Mouse (Mus musculus): ENCODE measurements at regions not wholly inside any gene's neighbourhood (a gene's known extent, or its start where the extent isn't known, plus 50 kb on each side); places are given as distances from the start of the nearest gene placed in this dataset.

DNA sequence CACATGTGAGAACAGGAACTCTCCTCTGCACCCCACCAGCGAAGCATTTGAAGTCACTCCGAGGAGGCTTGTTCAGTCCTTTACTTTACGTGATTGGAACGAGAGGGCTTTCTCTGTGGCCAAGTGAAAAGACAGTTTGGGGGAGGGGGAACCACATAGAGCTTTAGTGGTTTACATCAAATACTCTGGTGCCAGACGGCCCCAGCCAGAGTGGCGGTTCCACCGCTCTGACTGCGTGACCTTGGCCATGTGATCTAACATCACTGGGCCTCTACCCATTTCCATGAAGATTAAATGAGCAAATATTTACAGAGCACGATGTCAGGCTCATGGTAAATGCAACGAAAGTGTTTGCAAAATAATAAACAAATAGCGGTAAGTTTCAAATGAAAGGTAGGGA, 121.6 kb downstream of the Ddx1 start:
- H3K9ac ChIP-seq (ENCODE audit: insufficient read depth, low read depth, low read length, poor library complexity, severe bottlenecking), result no peak overlapping the region
- in situ Hi-C loops (cut with MboI; ENCODE audit: low sequenced_read_pairs in 2 of 2, unreplicated experiment in 2 of 2), result no loop called here
- no peaks in the 10 kb centered on the region for H3K36me3 ChIP-seq (ENCODE audit: control insufficient read depth, insufficient read depth, low read length, poor library complexity, severe bottlenecking)
- no peak overlapping the region for H3K4me3 ChIP-seq (ENCODE audit: insufficient read depth in 1 of 2, low read depth in 1 of 2, low read length in 2 of 2, poor library complexity in 1 of 2, severe bottlenecking in 1 of 2)
- H3K9me3 ChIP-seq (ENCODE audit: control insufficient read depth, insufficient read depth, low read depth, low read length), result no peaks in the 10 kb centered on the region
- no peak overlapping the region for H3K27ac ChIP-seq (ENCODE audit: insufficient read depth, low read depth, low read length, poor library complexity, severe bottlenecking)
- no peak for DNase-seq (ENCODE audit: low read depth, low spot score)
- TF ChIP-seq HCFC1 (IDR thresholded peaks at IDR 0.05; ENCODE audit: borderline replicate concordance, insufficient read depth, low read length), result no peak
- TF ChIP-seq MAFK (IDR thresholded peaks at IDR 0.05; ENCODE audit: insufficient read depth, low read depth, low read length), result no peak
- TF ChIP-seq ZC3H11A (IDR thresholded peaks at IDR 0.05; ENCODE audit: borderline replicate concordance, low read depth, low read length), result no peak
- TF ChIP-seq CHD2 (IDR thresholded peaks at IDR 0.05; ENCODE audit: low read depth, low read length), result no peak
- TF ChIP-seq ZNF384 (IDR thresholded peaks at IDR 0.05; ENCODE audit: low read depth, low read length), result no peak
- no peaks in the 10 kb centered on the region for H3K4me1 ChIP-seq (ENCODE audit: control insufficient read depth in 2 of 2, insufficient read depth in 2 of 2, low read length in 2 of 2, poor library complexity in 1 of 2)

DNA sequence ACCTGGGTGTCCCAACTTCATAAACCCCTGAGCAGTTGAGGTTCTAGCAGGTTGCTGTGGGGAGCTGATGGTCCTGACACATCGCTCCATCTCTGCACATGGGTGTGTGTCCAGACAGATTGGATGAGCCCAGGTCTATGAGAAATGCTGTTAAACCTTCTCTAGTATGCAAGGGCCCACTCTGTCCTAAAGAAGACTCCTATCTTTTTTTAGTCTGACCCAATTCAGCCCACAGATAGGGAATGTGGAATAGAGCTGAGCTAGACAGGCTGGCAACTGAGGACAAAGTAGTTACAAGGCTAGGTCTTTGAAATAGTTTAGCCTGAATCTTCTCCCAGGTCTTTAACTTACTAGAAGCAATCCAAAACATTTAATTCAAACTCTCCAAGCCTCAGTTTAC, 124.0 kb downstream of the Ddx1 start:
- in situ Hi-C loops (cut with MboI; ENCODE audit: low sequenced_read_pairs in 2 of 2, unreplicated experiment in 2 of 2), result no loop called here
- TF ChIP-seq HCFC1 (IDR thresholded peaks at IDR 0.05; ENCODE audit: borderline replicate concordance, insufficient read depth, low read length) (no peak), ZNF384 (IDR thresholded peaks at IDR 0.05; ENCODE audit: low read depth, low read length) (no peak), ZC3H11A (IDR thresholded peaks at IDR 0.05; ENCODE audit: borderline replicate concordance, low read depth, low read length) (no peak), CHD2 (IDR thresholded peaks at IDR 0.05; ENCODE audit: low read depth, low read length) (no peak)
- no peak overlapping the region for H3K4me3 ChIP-seq (ENCODE audit: insufficient read depth in 1 of 2, low read depth in 1 of 2, low read length in 2 of 2, poor library complexity in 1 of 2, severe bottlenecking in 1 of 2)
- H3K27ac ChIP-seq (ENCODE audit: insufficient read depth, low read depth, low read length, poor library complexity, severe bottlenecking), result no peak overlapping the region
- no peaks in the 10 kb centered on the region for H3K36me3 ChIP-seq (ENCODE audit: control insufficient read depth, insufficient read depth, low read length, poor library complexity, severe bottlenecking)
- no peak for DNase-seq (ENCODE audit: low read depth, low spot score)
- no peaks in the 10 kb centered on the region for H3K9me3 ChIP-seq (ENCODE audit: control insufficient read depth, insufficient read depth, low read depth, low read length)
- no peaks in the 10 kb centered on the region for H3K4me1 ChIP-seq (ENCODE audit: control insufficient read depth in 2 of 2, insufficient read depth in 2 of 2, low read length in 2 of 2, poor library complexity in 1 of 2)
- H3K9ac ChIP-seq (ENCODE audit: insufficient read depth, low read depth, low read length, poor library complexity, severe bottlenecking), result no peak overlapping the region

DNA sequence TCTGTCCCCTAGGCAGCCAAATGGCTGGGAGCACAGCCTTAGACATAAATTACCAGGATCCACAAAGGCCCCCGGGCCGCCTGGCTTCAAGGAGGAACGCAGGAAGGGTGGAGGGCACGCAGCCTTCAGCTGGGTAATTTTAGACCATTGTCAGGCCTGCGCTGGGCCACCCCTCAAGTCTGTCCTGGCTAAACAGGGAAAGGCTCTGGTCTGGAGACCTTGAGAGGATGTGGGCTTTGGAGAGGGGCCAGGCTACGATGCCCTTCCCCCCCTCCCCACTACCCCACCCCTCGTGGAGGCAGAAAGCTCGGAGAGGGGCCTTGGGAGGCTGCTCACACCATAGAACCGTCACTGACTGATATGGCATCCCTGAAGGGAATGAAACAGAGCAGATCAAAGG, 126.7 kb downstream of the Ddx1 start:
- no peaks in the 10 kb centered on the region for H3K9me3 ChIP-seq (ENCODE audit: control insufficient read depth, insufficient read depth, low read depth, low read length)
- H3K4me3 ChIP-seq (ENCODE audit: insufficient read depth in 1 of 2, low read depth in 1 of 2, low read length in 2 of 2, poor library complexity in 1 of 2, severe bottlenecking in 1 of 2), result no peak overlapping the region
- no peak overlapping the region for H3K9ac ChIP-seq (ENCODE audit: insufficient read depth, low read depth, low read length, poor library complexity, severe bottlenecking)
- DNase-seq (ENCODE audit: low read depth, low spot score), result no peak
- no peak for TF ChIP-seq ZNF384 (IDR thresholded peaks at IDR 0.05; ENCODE audit: low read depth, low read length)
- TF ChIP-seq CHD2 (IDR thresholded peaks at IDR 0.05; ENCODE audit: low read depth, low read length), result no peak
- no peak for TF ChIP-seq HCFC1 (IDR thresholded peaks at IDR 0.05; ENCODE audit: borderline replicate concordance, insufficient read depth, low read length)
- no peaks in the 10 kb centered on the region for H3K4me1 ChIP-seq (ENCODE audit: control insufficient read depth in 2 of 2, insufficient read depth in 2 of 2, low read length in 2 of 2, poor library complexity in 1 of 2)
- no peak overlapping the region for H3K27ac ChIP-seq (ENCODE audit: insufficient read depth, low read depth, low read length, poor library complexity, severe bottlenecking)
- in situ Hi-C loops (cut with MboI; ENCODE audit: low sequenced_read_pairs in 2 of 2, unreplicated experiment in 2 of 2), result no loop called here
- H3K36me3 ChIP-seq (ENCODE audit: control insufficient read depth, insufficient read depth, low read length, poor library complexity, severe bottlenecking), result no peaks in the 10 kb centered on the region

DNA sequence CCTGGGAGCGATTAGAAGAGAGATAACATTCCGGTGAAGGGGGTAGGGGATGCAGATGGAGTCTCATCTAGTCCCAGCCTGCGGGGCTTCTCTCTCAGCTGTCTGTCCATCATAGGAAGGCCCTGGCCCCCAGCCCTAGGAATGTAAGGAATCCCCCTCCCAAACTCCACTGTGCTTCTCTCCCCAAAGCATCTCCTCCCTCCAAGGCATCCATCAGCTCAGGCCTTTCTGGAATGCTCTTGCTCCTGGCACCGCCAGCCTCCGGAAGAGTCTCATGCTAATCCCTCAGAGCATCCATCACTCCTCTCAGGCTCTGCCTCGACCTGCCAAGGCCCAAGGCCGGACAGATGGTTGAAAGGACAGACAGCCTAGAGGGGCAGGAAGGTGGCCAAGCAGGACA, 128.4 kb downstream of the Ddx1 start:
- TF ChIP-seq ZNF384 (IDR thresholded peaks at IDR 0.05; ENCODE audit: low read depth, low read length) (no peak), HCFC1 (IDR thresholded peaks at IDR 0.05; ENCODE audit: borderline replicate concordance, insufficient read depth, low read length) (no peak), ZC3H11A (IDR thresholded peaks at IDR 0.05; ENCODE audit: borderline replicate concordance, low read depth, low read length) (no peak), CHD2 (IDR thresholded peaks at IDR 0.05; ENCODE audit: low read depth, low read length) (no peak), MAFK (IDR thresholded peaks at IDR 0.05; ENCODE audit: insufficient read depth, low read depth, low read length) (no peak)
- H3K9me3 ChIP-seq (ENCODE audit: control insufficient read depth, insufficient read depth, low read depth, low read length), result no peaks in the 10 kb centered on the region
- no peak overlapping the region for H3K27ac ChIP-seq (ENCODE audit: insufficient read depth, low read depth, low read length, poor library complexity, severe bottlenecking)
- no peak overlapping the region for H3K9ac ChIP-seq (ENCODE audit: insufficient read depth, low read depth, low read length, poor library complexity, severe bottlenecking)
- in situ Hi-C loops (cut with MboI; ENCODE audit: low sequenced_read_pairs in 2 of 2, unreplicated experiment in 2 of 2), result no loop called here
- DNase-seq (ENCODE audit: low read depth, low spot score), result no peak
- no peaks in the 10 kb centered on the region for H3K4me1 ChIP-seq (ENCODE audit: control insufficient read depth in 2 of 2, insufficient read depth in 2 of 2, low read length in 2 of 2, poor library complexity in 1 of 2)
- H3K4me3 ChIP-seq (ENCODE audit: insufficient read depth in 1 of 2, low read depth in 1 of 2, low read length in 2 of 2, poor library complexity in 1 of 2, severe bottlenecking in 1 of 2), result no peak overlapping the region
- no peaks in the 10 kb centered on the region for H3K36me3 ChIP-seq (ENCODE audit: control insufficient read depth, insufficient read depth, low read length, poor library complexity, severe bottlenecking)

DNA sequence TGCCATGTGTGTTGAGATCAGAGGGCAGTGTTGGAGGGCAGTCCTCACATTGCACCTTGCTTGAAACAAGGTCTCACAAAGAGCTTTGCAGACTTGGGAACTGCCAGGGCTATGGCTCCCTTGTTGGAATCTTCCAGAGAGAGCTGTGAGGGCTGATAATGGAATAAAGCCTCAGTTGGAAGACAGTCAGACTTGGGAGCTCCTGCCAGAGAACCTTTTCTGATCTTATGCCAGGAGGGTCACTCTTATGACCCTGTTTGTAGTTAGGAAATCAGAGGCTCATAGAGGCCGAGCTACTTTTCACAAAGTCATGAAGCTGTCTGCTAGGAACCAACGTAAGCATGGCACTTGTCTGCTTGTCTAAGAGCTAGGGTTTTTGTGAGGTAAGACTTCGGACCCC, 129.4 kb downstream of the Ddx1 start:
- Histone ChIP-seq H3K36me3 (ENCODE audit: control insufficient read depth, insufficient read depth, low read length, poor library complexity, severe bottlenecking) (no peaks in the 10 kb centered on the region), H3K4me1 (ENCODE audit: control insufficient read depth in 2 of 2, insufficient read depth in 2 of 2, low read length in 2 of 2, poor library complexity in 1 of 2) (no peaks in the 10 kb centered on the region), H3K9ac (ENCODE audit: insufficient read depth, low read depth, low read length, poor library complexity, severe bottlenecking) (no peak overlapping the region), H3K27ac (ENCODE audit: insufficient read depth, low read depth, low read length, poor library complexity, severe bottlenecking) (no peak overlapping the region), H3K4me3 (ENCODE audit: insufficient read depth in 1 of 2, low read depth in 1 of 2, low read length in 2 of 2, poor library complexity in 1 of 2, severe bottlenecking in 1 of 2) (no peak overlapping the region), H3K9me3 (ENCODE audit: control insufficient read depth, insufficient read depth, low read depth, low read length) (no peaks in the 10 kb centered on the region)
- in situ Hi-C loops (cut with MboI; ENCODE audit: low sequenced_read_pairs in 2 of 2, unreplicated experiment in 2 of 2), result no loop called here
- DNase-seq (ENCODE audit: low read depth, low spot score), result no peak
- TF ChIP-seq HCFC1 (IDR thresholded peaks at IDR 0.05; ENCODE audit: borderline replicate concordance, insufficient read depth, low read length) (no peak), CHD2 (IDR thresholded peaks at IDR 0.05; ENCODE audit: low read depth, low read length) (no peak), ZNF384 (IDR thresholded peaks at IDR 0.05; ENCODE audit: low read depth, low read length) (no peak), MAFK (IDR thresholded peaks at IDR 0.05; ENCODE audit: insufficient read depth, low read depth, low read length) (no peak), ZC3H11A (IDR thresholded peaks at IDR 0.05; ENCODE audit: borderline replicate concordance, low read depth, low read length) (no peak)

Data from ES-E14 (cell line).